Mouse (Mus musculus): ENCODE measurements at regions not wholly inside any gene's neighbourhood (a gene's known extent, or its start where the extent isn't known, plus 50 kb on each side); places are given as distances from the start of the nearest gene placed in this dataset.

- H3K36me3 ChIP-seq = no peaks in the 10 kb centered on the region
- H3K4me2 ChIP-seq = no peak overlapping the region
- H3K9me3 ChIP-seq (replicated peaks) = no peaks in the 10 kb centered on the region
- H3K9ac ChIP-seq = no peak overlapping the region
- DNase-seq = no peak
- H3K4me1 ChIP-seq (replicated peaks) = no peaks in the 10 kb centered on the region
- H3K4me3 ChIP-seq (replicated peaks) = no peak overlapping the region
- no peak overlapping the region for H3K27ac ChIP-seq
- H3K27me3 ChIP-seq = no peaks in the 10 kb centered on the region
- WGBS (ENCODE audit: insufficient replicate concordance) = 30% methylated on average over 10 of the region's 10 CpGs
- no peak for ATAC-seq (ENCODE audit: low read depth)
These were observed 102.6 kb upstream of the Prickle1 start for GRCm38 (mm10) chr15:93698182-93698822.

DNA sequence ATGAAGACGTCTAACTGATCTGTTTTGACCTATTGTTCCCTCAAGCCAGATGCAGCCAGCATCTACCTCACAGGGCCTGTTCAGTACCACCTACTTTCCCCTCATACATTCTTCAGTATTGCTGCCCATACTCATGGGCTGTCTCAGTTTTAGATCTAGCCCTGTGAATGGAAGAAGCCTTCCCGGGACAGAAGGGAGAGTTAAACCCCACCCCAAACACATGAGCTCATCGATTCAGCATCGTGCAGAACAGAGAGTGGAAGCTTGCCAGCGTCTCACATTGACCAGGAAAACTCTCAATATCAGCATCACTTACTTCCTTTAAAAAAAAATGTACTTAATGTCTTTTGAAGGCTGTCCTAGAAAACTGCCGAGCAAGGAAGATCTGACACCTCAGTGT lies 95.0 kb upstream of the Prickle1 start:
- no peak overlapping the region for H3K9ac ChIP-seq
- no peak overlapping the region for H3K4me2 ChIP-seq
- ATAC-seq (ENCODE audit: low read depth) (no peak), DNase-seq (no peak)
- no peaks in the 10 kb centered on the region for H3K36me3 ChIP-seq
- H3K9me3 ChIP-seq (replicated peaks) = no peaks in the 10 kb centered on the region
- 55% methylated on average over 6 of the region's 6 CpGs for WGBS (ENCODE audit: insufficient replicate concordance)
- no peak overlapping the region for H3K27ac ChIP-seq
- no peaks in the 10 kb centered on the region for H3K4me1 ChIP-seq (replicated peaks)
- no peak overlapping the region for H3K4me3 ChIP-seq (replicated peaks)
- no peaks in the 10 kb centered on the region for H3K27me3 ChIP-seq

- no peak overlapping the region for H3K27ac ChIP-seq
- H3K9ac ChIP-seq = no peak overlapping the region
- 84% methylated on average over 10 of the region's 10 CpGs for WGBS (ENCODE audit: insufficient replicate concordance)
- no peaks in the 10 kb centered on the region for H3K4me1 ChIP-seq (replicated peaks)
- no peaks in the 10 kb centered on the region for H3K36me3 ChIP-seq
- no peak overlapping the region for H3K4me3 ChIP-seq (replicated peaks)
- H3K9me3 ChIP-seq (replicated peaks) = no peaks in the 10 kb centered on the region
- H3K27me3 ChIP-seq = no peaks in the 10 kb centered on the region
- H3K4me2 ChIP-seq = no peak overlapping the region
- ATAC-seq (ENCODE audit: low read depth) (no peak), DNase-seq (no peak)
These were observed 94.3 kb upstream of the Prickle1 start for GRCm38 (mm10) chr15:93690011-93690410.

DNA sequence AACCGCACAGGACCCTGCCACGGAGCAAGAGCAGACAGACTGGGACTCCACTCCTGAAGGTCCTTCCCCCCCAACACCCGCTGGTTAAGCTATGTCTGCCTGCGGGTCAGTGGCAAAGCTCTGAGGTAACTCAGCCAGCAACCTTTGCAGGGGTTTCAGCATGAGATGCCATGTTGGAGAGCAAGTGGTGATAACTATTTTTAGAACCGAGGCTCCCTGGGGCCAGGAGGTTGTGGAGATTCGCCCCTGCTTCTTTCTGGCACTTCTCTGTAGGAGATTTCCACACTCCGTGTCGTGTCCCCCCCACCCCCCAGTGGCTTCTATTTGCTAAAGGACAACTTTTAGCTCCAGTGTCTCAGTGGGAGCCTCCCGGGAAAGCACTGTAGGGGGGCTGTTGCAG lies 90.7 kb upstream of the Prickle1 start:
- H3K9me3 ChIP-seq (replicated peaks) = no peaks in the 10 kb centered on the region
- no peak overlapping the region for H3K27ac ChIP-seq
- no peak overlapping the region for H3K9ac ChIP-seq
- H3K4me1 ChIP-seq (replicated peaks) = no peaks in the 10 kb centered on the region
- no peaks in the 10 kb centered on the region for H3K27me3 ChIP-seq
- H3K4me3 ChIP-seq (replicated peaks) = no peak overlapping the region
- no peaks in the 10 kb centered on the region for H3K36me3 ChIP-seq
- whole genome bisulfite sequencing (ENCODE audit: insufficient replicate concordance) = 36% methylated on average over 9 of the region's 9 CpGs
- H3K4me2 ChIP-seq = no peak overlapping the region
- no peak for DNase-seq
- no peak for ATAC-seq (ENCODE audit: low read depth)

GRCm38 (mm10) chr15:93681602-93682001 lies 85.9 kb upstream of the Prickle1 start:
- no peak overlapping the region for H3K27ac ChIP-seq
- H3K36me3 ChIP-seq = no peaks in the 10 kb centered on the region
- H3K4me3 ChIP-seq (replicated peaks) = no peak overlapping the region
- no peaks in the 10 kb centered on the region for H3K27me3 ChIP-seq
- ATAC-seq (ENCODE audit: low read depth) (no peak), DNase-seq (no peak)
- H3K4me1 ChIP-seq (replicated peaks) = peaks cover 5% of the 10 kb centered on the region
- no peak overlapping the region for H3K9ac ChIP-seq
- H3K9me3 ChIP-seq (replicated peaks) = no peaks in the 10 kb centered on the region
- WGBS (ENCODE audit: insufficient replicate concordance) = 74% methylated on average over 4 of the region's 4 CpGs
- H3K4me2 ChIP-seq = no peak overlapping the region

GRCm38 (mm10) chr15:93675624-93676023 lies 79.9 kb upstream of the Prickle1 start:
- Histone ChIP-seq H3K9me3 (replicated peaks) (no peaks in the 10 kb centered on the region), H3K36me3 (no peaks in the 10 kb centered on the region), H3K4me1 (replicated peaks) (peaks cover 20% of the 10 kb centered on the region), H3K4me3 (replicated peaks) (no peak overlapping the region), H3K9ac (no peak overlapping the region), H3K4me2 (no peak overlapping the region), H3K27ac (no peak overlapping the region), H3K27me3 (no peaks in the 10 kb centered on the region)
- 51% methylated on average over 6 of the region's 6 CpGs for WGBS (ENCODE audit: insufficient replicate concordance)
- ATAC-seq (ENCODE audit: low read depth) (peak; percentile 67), DNase-seq (no peak)

GRCm38 (mm10) chr15:93673976-93674375 lies 78.3 kb upstream of the Prickle1 start:
- DNase-seq (no peak), ATAC-seq (ENCODE audit: low read depth) (no peak)
- H3K36me3 ChIP-seq = no peaks in the 10 kb centered on the region
- H3K4me3 ChIP-seq (replicated peaks) = no peak overlapping the region
- H3K27me3 ChIP-seq = no peaks in the 10 kb centered on the region
- H3K4me1 ChIP-seq (replicated peaks) = peaks cover 20% of the 10 kb centered on the region
- H3K27ac ChIP-seq = no peak overlapping the region
- no peak overlapping the region for H3K4me2 ChIP-seq
- H3K9me3 ChIP-seq (replicated peaks) = no peaks in the 10 kb centered on the region
- H3K9ac ChIP-seq = no peak overlapping the region
- WGBS (ENCODE audit: insufficient replicate concordance) = 57% methylated on average over 10 of the region's 10 CpGs

DNA sequence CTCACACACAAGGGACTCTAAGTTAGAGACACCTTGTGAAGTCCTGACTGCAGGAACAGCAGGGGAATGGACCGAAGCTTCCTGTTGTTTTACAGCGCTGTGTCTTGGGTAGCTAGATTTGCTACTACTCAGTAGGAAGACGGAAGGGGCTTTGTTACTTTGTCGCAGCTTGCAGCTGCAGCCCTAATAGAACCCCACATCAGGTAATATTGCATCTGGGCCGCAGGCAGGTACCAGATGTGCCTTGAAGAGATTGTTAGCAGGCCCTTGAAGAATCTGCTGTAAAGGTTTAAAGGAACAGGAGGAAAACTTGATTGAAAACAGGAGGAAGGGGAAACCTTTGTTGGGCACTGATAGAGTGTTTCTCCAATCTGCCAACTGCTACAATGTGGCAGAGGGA lies 68.2 kb upstream of the Prickle1 start:
- ATAC-seq (ENCODE audit: low read depth) (no peak), DNase-seq (no peak)
- H3K9me3 ChIP-seq (replicated peaks) = no peaks in the 10 kb centered on the region
- H3K27me3 ChIP-seq = no peaks in the 10 kb centered on the region
- H3K27ac ChIP-seq = no peak overlapping the region
- 58% methylated on average over 5 of the region's 5 CpGs for WGBS (ENCODE audit: insufficient replicate concordance)
- no peaks in the 10 kb centered on the region for H3K36me3 ChIP-seq
- no peak overlapping the region for H3K4me3 ChIP-seq (replicated peaks)
- no peak overlapping the region for H3K4me2 ChIP-seq
- H3K4me1 ChIP-seq (replicated peaks) = no peaks in the 10 kb centered on the region
- no peak overlapping the region for H3K9ac ChIP-seq

DNA sequence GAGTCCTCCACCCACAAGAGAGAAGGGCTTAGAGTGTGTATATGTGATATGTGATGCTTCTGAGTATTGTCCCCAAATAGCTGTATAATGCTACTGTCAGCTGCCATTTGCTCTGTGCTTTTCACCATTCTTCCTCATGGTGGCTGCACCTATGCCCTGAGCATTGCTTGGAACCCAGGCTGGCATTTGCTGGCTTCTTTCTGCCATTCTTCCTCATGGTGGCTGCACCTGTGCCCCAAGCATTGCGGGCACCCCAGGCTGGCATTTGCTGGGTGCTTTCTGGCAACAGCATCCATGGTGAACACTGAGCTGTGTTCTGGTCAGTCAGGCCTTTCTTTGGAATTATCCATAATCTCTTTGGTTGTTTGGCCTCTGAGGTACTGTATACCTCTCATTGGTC lies 66.9 kb upstream of the Prickle1 start:
- no peaks in the 10 kb centered on the region for H3K36me3 ChIP-seq
- ATAC-seq (ENCODE audit: low read depth) (no peak), DNase-seq (no peak)
- H3K9ac ChIP-seq = no peak overlapping the region
- WGBS (ENCODE audit: insufficient replicate concordance) = 54% methylated on average over 1 of the region's 1 CpGs
- no peak overlapping the region for H3K27ac ChIP-seq
- no peak overlapping the region for H3K4me2 ChIP-seq
- no peaks in the 10 kb centered on the region for H3K4me1 ChIP-seq (replicated peaks)
- H3K27me3 ChIP-seq = no peaks in the 10 kb centered on the region
- H3K9me3 ChIP-seq (replicated peaks) = no peaks in the 10 kb centered on the region
- no peak overlapping the region for H3K4me3 ChIP-seq (replicated peaks)

GRCm38 (mm10) chr15:93661801-93662200 lies 66.1 kb upstream of the Prickle1 start:
- Histone ChIP-seq H3K9me3 (replicated peaks) (no peaks in the 10 kb centered on the region), H3K4me1 (replicated peaks) (no peaks in the 10 kb centered on the region), H3K4me2 (no peak overlapping the region), H3K27ac (no peak overlapping the region), H3K27me3 (no peaks in the 10 kb centered on the region), H3K36me3 (no peaks in the 10 kb centered on the region), H3K4me3 (replicated peaks) (no peak overlapping the region), H3K9ac (no peak overlapping the region)
- no peak for ATAC-seq (ENCODE audit: low read depth)
- no peak for DNase-seq
- WGBS (ENCODE audit: insufficient replicate concordance) = 71% methylated on average over 2 of the region's 2 CpGs

- DNase-seq = no peak
- no peak overlapping the region for H3K4me3 ChIP-seq (replicated peaks)
- H3K27me3 ChIP-seq = no peaks in the 10 kb centered on the region
- no peak overlapping the region for H3K27ac ChIP-seq
- no peak overlapping the region for H3K4me2 ChIP-seq
- 83% methylated on average over 14 of the region's 14 CpGs for WGBS (ENCODE audit: insufficient replicate concordance)
- no peak for ATAC-seq (ENCODE audit: low read depth)
- no peaks in the 10 kb centered on the region for H3K9me3 ChIP-seq (replicated peaks)
- H3K4me1 ChIP-seq (replicated peaks) = no peaks in the 10 kb centered on the region
- no peak overlapping the region for H3K9ac ChIP-seq
- no peaks in the 10 kb centered on the region for H3K36me3 ChIP-seq
These were observed 65.4 kb upstream of the Prickle1 start for GRCm38 (mm10) chr15:93660952-93661648.

GRCm38 (mm10) chr15:93657171-93657570 lies 61.5 kb upstream of the Prickle1 start:
- no peak for DNase-seq
- Histone ChIP-seq H3K9me3 (replicated peaks) (no peaks in the 10 kb centered on the region), H3K4me3 (replicated peaks) (no peak overlapping the region), H3K27ac (no peak overlapping the region), H3K36me3 (no peaks in the 10 kb centered on the region), H3K27me3 (no peaks in the 10 kb centered on the region), H3K9ac (no peak overlapping the region), H3K4me2 (no peak overlapping the region), H3K4me1 (replicated peaks) (no peaks in the 10 kb centered on the region)
- ATAC-seq (ENCODE audit: low read depth) = no peak
- 70% methylated on average over 6 of the region's 6 CpGs for WGBS (ENCODE audit: insufficient replicate concordance)
